Mouse (Mus musculus): ENCODE measurements around the gene Jhy. TPM values are rescaled to one million over a fixed set of nuclear protein-coding genes. Genes with fewer than 3 reads are reported as not detected.

Jhy gene
- total RNA-seq, 2 experiments from 2014 or later, result not detected

- no peak for DNase-seq
Measured at GRCm38 (mm10) chr9:40851515-40851914, 112.4 kb downstream of the Jhy start.

Other genes with a start within 250 kb of the Jhy start
- 1,000 to 10,000 TPM; 1,561 to 3,265 TPM for gene Hspa8, start 163.1 kb downstream of the Jhy start, total RNA-seq (2021)
- gene Bsx, start 90.0 kb downstream of the Jhy start, total RNA-seq (2021), result not detected
- gene Crtam, start 40.5 kb upstream of the Jhy start, total RNA-seq (2021), result not detected
- 1 to 10 TPM; 1.8 to 2.3 TPM for gene Ubash3b, start 197.6 kb upstream of the Jhy start, total RNA-seq (2021)